Mouse (Mus musculus) cerebellum, postnatal 14 days (tissue): Measurements from ENCODE around the gene Arid3b.

ENCODE experiments used
- DNase-seq, 2 experiments: peaks; one replicate each; pipeline ENCODE4 v3.0.0; 2021; ENCODE audit warnings: mixed read lengths in 2 of 2

The Arid3b gene

GRCm38 (mm10) chr9:57829812-57830557, 6.6 kb downstream of the Arid3b start:
- no peak for DNase-seq

GRCm38 (mm10) chr9:57823397-57823796, 13.2 kb downstream of the Arid3b start:
- DNase-seq = no peak

GRCm38 (mm10) chr9:57822812-57823211, 13.8 kb downstream of the Arid3b start:
- no peak for DNase-seq

- no peak for DNase-seq
Observed at GRCm38 (mm10) chr9:57820186-57821080, 16.2 kb downstream of the Arid3b start.

- DNase-seq = no peak
Observed at GRCm38 (mm10) chr9:57817220-57817667, 19.3 kb downstream of the Arid3b start.

- DNase-seq = no peak
Observed at GRCm38 (mm10) chr9:57814866-57815265, 21.7 kb downstream of the Arid3b start.

GRCm38 (mm10) chr9:57814014-57814413, 22.6 kb downstream of the Arid3b start:
- no peak for DNase-seq

GRCm38 (mm10) chr9:57811793-57812733, 24.5 kb downstream of the Arid3b start:
- no peak for DNase-seq

- DNase-seq = no peak
Observed at GRCm38 (mm10) chr9:57810691-57811090, 25.9 kb downstream of the Arid3b start.

- no peak for DNase-seq
Observed at GRCm38 (mm10) chr9:57808771-57809310, 27.8 kb downstream of the Arid3b start.

- no peak for DNase-seq
Observed at GRCm38 (mm10) chr9:57807174-57807651, 29.4 kb downstream of the Arid3b start.

GRCm38 (mm10) chr9:57806066-57806481, 30.5 kb downstream of the Arid3b start:
- DNase-seq = no peak

- no peak for DNase-seq
Observed at GRCm38 (mm10) chr9:57805087-57805737, 31.4 kb downstream of the Arid3b start.

GRCm38 (mm10) chr9:57803839-57804238, 32.8 kb downstream of the Arid3b start:
- no peak for DNase-seq

GRCm38 (mm10) chr9:57803047-57803446, 33.5 kb downstream of the Arid3b start:
- DNase-seq = no peak

- DNase-seq = no peak
Observed at GRCm38 (mm10) chr9:57800325-57800975, 36.1 kb downstream of the Arid3b start.

GRCm38 (mm10) chr9:57798725-57799253, 37.8 kb downstream of the Arid3b start:
- no peak for DNase-seq

- no peak for DNase-seq
Observed at GRCm38 (mm10) chr9:57797456-57797855, 39.1 kb downstream of the Arid3b start.

- DNase-seq = no peak
Observed at GRCm38 (mm10) chr9:57789733-57790132, 46.9 kb downstream of the Arid3b start.

- DNase-seq = no peak
Observed at GRCm38 (mm10) chr9:57782656-57783055, 53.9 kb downstream of the Arid3b start.

GRCm38 (mm10) chr9:57775736-57776135, 60.9 kb downstream of the Arid3b start:
- DNase-seq = peak; percentile 27 to 36
